In genomic region chr5:121858427-121858826, GRCm38 (mm10) we compare ENCODE assay signal across 20 mouse cellular contexts.
"Had no signal": no experiment of that assay in that cellular context is flagged by ENCODE, and none has a peak within 500 bp of the region (broad histone marks: within the 10 kb centered on the region; RNA-seq: fewer than 3 reads in every experiment).

No protein-coding gene starts in this region.

- DNase-seq: lung, adult 18-20 months; lung, embryonic 14.5 days; lung, postnatal 10 days; lung, postnatal 4 days; midbrain, embryonic 14.5 days; retina, postnatal 1 day; right cerebral cortex, adult 18-20 months; right cerebral cortex, postnatal 25 days; right cerebral cortex, postnatal 4 days; thymus, adult 2 months; thymus, postnatal 25 days; thymus, postnatal 4 days had no signal

- ATAC-seq: midbrain, embryonic 16.5 days had no signal

- H3K27ac ChIP-seq: liver, embryonic 14.5 days; midbrain, embryonic 12.5 days; neural tube, embryonic 13.5 days; neural tube, embryonic 15.5 days; stomach, embryonic 15.5 days; stomach, postnatal 0 days had no signal

- H3K27me3 ChIP-seq: midbrain, embryonic 12.5 days; neural tube, embryonic 13.5 days; neural tube, embryonic 15.5 days; stomach, embryonic 15.5 days had no signal

- H3K9ac ChIP-seq: liver, embryonic 14.5 days; lung, embryonic 14.5 days; midbrain, embryonic 12.5 days; neural tube, embryonic 13.5 days; neural tube, embryonic 15.5 days; stomach, embryonic 15.5 days had no signal

- H3K4me3 ChIP-seq: midbrain, embryonic 12.5 days; myocyte; neural tube, embryonic 13.5 days; neural tube, embryonic 15.5 days; stomach, embryonic 15.5 days had no signal

- H3K4me2 ChIP-seq: lung, embryonic 14.5 days; midbrain, embryonic 12.5 days; neural tube, embryonic 13.5 days; neural tube, embryonic 15.5 days; stomach, embryonic 15.5 days had no signal

- H3K9me3 ChIP-seq: neural tube, embryonic 15.5 days; stomach, embryonic 15.5 days had no signal
